Mouse (Mus musculus): ENCODE data around the gene Slc52a3.

The Slc52a3 gene

DNA sequence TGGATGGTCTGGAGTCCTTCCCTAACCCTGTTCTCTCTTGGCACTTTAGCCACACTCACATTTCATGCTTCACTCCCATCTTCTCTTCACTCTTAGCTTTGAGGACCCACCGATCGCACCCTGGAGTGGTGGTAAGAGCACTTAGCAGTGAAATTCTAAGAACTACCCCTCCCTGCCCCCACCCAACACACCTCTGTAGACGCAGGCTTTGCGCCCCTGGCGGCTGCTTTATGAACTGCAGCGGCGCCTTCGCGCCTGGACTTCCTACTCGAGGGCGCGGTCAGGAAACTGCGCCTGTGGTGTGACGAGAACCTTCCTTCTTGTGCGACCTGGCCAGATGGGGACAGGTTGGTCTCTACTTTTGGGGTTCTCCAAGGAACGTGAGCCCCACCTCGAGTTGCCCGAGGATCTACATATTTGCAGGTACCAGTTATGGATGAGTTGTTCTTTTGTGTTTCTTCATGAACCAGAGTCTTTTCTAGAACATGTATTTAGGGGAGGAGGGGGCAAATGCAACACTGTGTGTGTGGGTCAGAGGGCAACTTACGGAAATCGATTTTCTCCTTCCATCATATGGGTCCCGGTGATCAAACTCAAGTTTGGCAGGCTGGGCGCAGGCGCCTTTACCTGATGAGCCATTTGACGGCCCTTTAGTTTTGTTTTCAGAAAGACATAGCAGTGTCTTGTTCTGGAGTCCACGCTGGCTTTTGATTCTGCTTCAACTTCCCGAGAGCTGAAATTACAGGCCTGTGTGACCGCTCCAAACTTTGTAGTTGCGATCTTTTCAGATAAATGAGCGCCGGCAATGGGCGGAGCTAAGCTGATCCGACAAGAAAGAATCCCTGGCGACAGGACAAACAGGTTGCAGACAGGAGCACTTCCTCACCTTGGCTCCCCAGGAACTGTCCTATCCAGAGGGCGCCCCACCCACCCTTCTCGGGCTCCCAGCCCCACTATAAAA is at the start of gene Slc52a3:
TSS of gene Slc52a3 (plus strand) at position 283 of the 961 bp plus-strand sequence.
- in situ Hi-C loops (cut with MboI, MseI) = loop anchor here in 1 of 2 experiments (10.0 kb wide), 1 partner anchor 252 kb away; the partner anchor contains the start of gene Psmf1

DNA sequence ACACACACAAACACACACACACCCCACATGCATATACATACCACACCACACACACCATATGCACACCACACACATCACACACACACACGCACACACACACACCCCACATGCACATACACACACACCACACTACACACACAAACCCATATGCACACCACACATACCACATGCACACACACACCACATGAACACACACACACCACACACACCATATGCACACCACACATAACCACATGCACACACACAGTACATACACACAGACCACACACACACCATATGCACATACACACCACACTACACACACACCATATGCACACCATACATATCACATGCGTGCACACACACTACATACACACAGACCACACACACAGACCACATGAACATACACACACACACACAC is 48.7 kb upstream of the Slc52a3 start:
- in situ Hi-C loops (cut with MboI, MseI) = loop anchor here in 1 of 2 experiments (5.0 kb wide), 1 partner anchor 60 kb away; no protein-coding TSS in a partner anchor

DNA sequence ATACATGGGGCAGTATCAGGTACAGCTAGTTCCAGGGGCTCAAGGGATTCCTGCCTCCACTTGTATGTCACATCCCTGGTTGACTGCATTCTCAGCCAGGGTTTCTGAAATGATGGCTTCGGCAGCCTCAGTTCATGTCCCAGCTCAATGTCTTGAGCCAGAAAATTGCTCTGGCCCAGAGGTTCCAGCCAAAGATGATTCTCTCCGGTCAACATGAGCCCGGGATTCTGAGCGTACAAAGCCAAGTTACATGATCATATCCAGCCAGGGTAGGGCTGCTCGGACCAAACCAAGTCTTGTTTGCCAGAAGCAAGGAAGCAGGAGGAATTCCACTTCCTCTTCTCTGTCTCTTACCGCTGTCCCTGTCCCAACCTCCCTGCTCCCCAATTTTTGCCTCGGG is 48.0 kb upstream of the Slc52a3 start:
- in situ Hi-C loops (cut with MboI, MseI) = loop anchor here in 1 of 2 experiments (5.0 kb wide), 1 partner anchor 59 kb away; no protein-coding TSS in a partner anchor

- in situ Hi-C loops (cut with MboI, MseI) = loop anchor here in 1 of 2 experiments (5.0 kb wide), 1 partner anchor 58 kb away; no protein-coding TSS in a partner anchor
Measured at GRCm38 (mm10) chr2:151949082-151949774, 47.1 kb upstream of the Slc52a3 start.

GRCm38 (mm10) chr2:151953665-151954064 is 42.6 kb upstream of the Slc52a3 start:
- in situ Hi-C loops (cut with MboI, MseI) = loop anchor here in 1 of 2 experiments (25.0 kb wide), 1 partner anchor 1534 kb away; the partner anchor contains the start of gene 4930404H24Rik

DNA sequence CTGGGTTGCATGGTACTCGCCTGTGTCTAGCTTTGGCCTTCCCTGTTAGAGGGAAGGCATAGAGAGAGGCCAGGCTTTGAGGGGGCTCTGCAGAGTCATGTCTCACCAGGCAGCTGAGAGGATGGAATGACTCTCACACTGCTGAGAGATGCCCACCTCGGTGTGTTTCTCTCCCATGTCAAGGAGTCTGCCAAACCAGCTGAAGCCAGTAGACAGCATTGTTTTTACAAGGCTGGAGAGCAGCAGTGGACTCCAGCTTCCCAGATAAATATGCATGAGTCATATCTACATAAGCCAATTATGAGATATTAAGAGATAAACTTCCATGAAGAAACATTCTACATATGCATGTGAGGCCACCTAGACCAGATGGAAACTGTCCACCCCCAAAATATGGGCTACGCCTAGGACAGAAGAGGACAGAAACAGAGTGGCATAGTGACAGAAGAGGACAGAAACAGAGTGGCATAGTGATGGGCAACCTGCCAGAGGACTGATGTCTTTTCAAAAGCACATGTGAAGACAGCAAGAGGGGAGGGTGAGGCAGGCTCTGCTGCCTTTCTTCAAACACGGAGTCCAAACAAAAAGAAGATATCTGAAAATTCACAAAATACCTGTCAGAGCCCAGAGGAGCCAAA is 39.7 kb upstream of the Slc52a3 start:
- in situ Hi-C loops (cut with MboI, MseI) = loop anchor here in 1 of 2 experiments (25.0 kb wide), 1 partner anchor 1531 kb away; the partner anchor contains the start of gene 4930404H24Rik

- in situ Hi-C loops (cut with MboI, MseI) = loop anchor here in 1 of 2 experiments (25.0 kb wide), 1 partner anchor 1528 kb away; the partner anchor contains the start of gene 4930404H24Rik
Measured at GRCm38 (mm10) chr2:151959274-151959673, 37.0 kb upstream of the Slc52a3 start.

DNA sequence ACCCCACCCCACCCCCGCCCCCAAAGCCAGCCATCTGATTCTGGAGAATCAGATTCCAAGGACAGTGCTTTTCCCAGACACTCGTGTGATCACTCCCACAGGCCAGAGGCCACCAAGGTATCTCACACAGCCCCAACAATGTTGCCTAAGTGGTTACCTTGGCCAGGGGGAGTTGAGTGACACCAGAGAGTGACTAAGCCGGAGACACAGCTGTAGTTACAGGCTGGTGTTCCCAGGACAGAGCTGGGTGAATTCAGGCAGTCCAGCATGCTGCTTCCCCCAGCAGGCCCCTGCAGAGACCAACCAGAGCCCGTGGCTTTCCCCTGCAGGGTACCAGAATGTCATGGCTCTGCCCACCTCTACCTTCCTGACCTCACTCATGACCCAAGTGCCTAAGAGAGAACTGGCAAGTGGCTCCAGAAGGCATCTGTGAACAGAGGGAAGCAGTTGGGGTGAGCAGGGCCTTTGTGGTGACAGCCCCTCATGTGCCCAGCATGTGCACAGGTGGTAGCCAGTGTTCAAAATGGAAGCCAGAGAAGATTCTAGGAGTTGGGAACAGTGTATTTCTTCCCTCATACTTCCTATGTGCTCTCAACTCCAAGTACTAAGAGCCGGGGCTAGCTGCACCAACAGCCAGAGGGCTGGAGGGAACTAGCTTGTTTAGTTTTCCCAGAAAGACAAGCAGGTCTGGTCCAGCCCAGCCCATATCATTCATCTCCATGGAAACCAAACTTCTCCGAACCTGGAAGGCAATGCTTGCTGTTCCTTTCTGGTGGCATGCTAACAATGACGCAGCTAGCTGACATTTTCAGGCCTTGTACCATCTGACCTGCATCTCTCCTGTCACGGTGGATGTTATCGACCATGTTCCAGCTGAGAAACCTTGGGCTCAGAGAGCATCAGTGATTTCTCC is 34.8 kb upstream of the Slc52a3 start:
- in situ Hi-C loops (cut with MboI, MseI) = loop anchor here in 1 of 2 experiments (25.0 kb wide), 1 partner anchor 1526 kb away; the partner anchor contains the start of gene 4930404H24Rik

GRCm38 (mm10) chr2:151962474-151962873 is 33.8 kb upstream of the Slc52a3 start:
- in situ Hi-C loops (cut with MboI, MseI) = loop anchor here in 1 of 2 experiments (25.0 kb wide), 1 partner anchor 1525 kb away; the partner anchor contains the start of gene 4930404H24Rik

DNA sequence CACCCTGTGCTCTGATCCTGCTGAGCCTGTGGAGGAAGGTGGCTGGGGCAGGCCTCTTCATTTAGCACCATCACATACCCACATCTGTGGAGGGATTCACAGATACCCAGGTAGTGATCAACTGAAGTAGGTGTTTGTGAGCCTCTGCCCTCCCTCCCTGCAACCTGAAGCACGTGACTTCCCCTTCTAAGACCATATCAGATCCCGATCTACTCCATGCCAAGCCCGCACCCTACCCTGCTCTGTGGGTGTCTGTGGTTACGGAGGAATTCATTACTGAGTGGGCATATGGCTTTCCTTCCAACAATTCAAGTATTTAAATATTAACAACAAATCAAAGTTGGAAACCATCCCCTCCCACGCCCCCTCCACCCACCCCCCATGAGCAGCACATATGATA is 33.0 kb upstream of the Slc52a3 start:
- in situ Hi-C loops (cut with MboI, MseI) = loop anchor here in 1 of 2 experiments (25.0 kb wide), 1 partner anchor 1524 kb away; the partner anchor contains the start of gene 4930404H24Rik

- in situ Hi-C loops (cut with MboI, MseI) = loop anchor here in 1 of 2 experiments (25.0 kb wide), 1 partner anchor 1523 kb away; the partner anchor contains the start of gene 4930404H24Rik
Measured at GRCm38 (mm10) chr2:151964052-151964451, 32.3 kb upstream of the Slc52a3 start.

DNA sequence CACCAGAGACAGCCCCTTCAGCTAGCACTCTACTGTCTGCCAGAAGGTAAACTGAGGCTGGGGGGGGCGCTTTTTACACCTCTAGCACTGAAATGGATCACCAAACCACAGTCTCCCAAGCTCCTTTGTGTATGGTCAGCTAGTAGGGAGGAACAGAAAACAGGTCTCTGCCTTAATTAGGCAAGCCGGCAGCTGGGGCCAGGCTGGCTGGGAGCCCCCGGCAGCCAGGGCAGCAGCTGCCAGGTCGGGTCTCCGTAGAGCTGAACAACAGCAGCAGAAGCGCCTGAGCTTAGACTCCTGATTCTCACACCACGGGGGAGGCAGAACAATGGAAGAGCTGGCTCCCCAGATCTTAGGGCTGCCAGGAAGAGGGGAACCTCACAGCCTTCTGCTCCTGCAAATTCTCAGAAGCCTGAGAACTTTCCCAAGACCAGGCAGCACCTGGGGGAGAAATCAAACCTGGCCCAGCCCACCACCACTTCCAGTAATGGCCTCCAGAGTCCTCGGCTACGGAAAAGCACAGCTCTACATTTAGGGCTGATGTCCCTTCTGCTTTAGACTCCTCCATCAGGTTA is 29.0 kb upstream of the Slc52a3 start:
- in situ Hi-C loops (cut with MboI, MseI) = loop anchor here (5.0 to 25.0 kb wide), 2 partner anchors 435 to 1520 kb away; partner anchors contain the start of gene 4930404H24Rik (in 1 of the 2)

DNA sequence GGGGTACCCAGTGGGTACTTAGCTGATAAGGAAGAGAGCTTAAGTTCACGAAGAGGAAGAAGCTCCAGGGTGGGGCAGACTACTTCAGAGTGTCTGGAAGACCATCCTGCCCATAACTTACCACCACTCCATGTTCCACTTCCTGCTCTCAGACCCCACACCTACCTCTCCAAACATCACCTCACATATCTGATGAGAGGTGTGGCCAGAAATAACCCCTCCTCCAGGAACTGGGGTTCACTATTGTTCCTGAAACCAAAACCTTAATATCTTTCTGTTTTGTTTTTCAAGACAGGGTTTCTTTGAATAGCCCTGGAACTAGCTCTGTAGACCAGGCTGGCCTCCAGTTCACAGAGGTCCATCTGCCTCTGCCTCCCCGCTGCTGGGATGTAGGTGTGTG is 28.5 kb upstream of the Slc52a3 start:
- in situ Hi-C loops (cut with MboI, MseI) = loop anchor here (5.0 to 25.0 kb wide), 2 partner anchors 435 to 1520 kb away; partner anchors contain the start of gene 4930404H24Rik (in 1 of the 2)

- in situ Hi-C loops (cut with MboI, MseI) = loop anchor here (5.0 to 25.0 kb wide), 2 partner anchors 436 to 1519 kb away; partner anchors contain the start of gene 4930404H24Rik (in 1 of the 2)
Measured at GRCm38 (mm10) chr2:151968451-151968850, 27.9 kb upstream of the Slc52a3 start.

DNA sequence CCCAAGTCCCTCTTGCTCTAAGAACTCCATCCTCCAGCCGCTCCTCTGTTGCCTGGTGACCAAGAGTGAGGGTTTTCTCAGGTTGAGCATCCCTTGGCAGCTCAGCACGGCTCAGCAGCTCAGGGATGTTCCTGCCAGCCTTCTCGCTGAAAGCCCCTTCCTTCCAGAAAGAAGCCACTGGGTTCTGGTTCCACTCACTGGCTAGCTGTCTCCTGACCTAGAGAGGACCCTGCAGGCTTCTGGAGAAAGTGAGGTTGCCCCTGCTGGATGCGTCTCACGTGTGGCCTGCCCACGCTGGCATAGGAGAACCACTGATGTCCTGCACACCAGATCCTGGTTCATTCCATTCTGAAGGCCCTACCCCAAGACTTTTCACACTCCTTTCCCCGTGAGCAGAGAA is 27.3 kb upstream of the Slc52a3 start:
- in situ Hi-C loops (cut with MboI, MseI) = loop anchor here (5.0 to 25.0 kb wide), 2 partner anchors 437 to 1518 kb away; partner anchors contain the start of gene 4930404H24Rik (in 1 of the 2)

DNA sequence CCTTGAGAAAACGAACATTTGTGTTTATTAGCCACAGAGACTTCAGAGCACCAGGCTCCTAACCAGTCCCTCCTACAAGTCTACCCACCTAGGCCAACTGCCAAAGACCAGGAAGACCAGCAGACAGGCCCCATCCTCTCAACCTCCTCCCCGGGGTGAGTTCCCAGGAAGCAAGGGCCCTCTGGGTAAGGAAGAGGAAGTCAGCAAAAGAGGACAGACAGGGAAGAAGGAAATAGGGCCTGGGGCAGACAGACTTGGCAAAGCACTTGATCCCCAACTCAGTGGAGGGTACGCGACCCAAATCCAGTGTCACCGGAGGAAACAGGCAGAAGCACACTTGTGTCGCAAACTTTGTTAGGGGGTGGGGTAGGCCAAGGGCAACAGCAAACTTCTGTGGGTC is 26.9 kb upstream of the Slc52a3 start:
- in situ Hi-C loops (cut with MboI, MseI) = loop anchor here (5.0 to 25.0 kb wide), 2 partner anchors 437 to 1518 kb away; partner anchors contain the start of gene 4930404H24Rik (in 1 of the 2)

DNA sequence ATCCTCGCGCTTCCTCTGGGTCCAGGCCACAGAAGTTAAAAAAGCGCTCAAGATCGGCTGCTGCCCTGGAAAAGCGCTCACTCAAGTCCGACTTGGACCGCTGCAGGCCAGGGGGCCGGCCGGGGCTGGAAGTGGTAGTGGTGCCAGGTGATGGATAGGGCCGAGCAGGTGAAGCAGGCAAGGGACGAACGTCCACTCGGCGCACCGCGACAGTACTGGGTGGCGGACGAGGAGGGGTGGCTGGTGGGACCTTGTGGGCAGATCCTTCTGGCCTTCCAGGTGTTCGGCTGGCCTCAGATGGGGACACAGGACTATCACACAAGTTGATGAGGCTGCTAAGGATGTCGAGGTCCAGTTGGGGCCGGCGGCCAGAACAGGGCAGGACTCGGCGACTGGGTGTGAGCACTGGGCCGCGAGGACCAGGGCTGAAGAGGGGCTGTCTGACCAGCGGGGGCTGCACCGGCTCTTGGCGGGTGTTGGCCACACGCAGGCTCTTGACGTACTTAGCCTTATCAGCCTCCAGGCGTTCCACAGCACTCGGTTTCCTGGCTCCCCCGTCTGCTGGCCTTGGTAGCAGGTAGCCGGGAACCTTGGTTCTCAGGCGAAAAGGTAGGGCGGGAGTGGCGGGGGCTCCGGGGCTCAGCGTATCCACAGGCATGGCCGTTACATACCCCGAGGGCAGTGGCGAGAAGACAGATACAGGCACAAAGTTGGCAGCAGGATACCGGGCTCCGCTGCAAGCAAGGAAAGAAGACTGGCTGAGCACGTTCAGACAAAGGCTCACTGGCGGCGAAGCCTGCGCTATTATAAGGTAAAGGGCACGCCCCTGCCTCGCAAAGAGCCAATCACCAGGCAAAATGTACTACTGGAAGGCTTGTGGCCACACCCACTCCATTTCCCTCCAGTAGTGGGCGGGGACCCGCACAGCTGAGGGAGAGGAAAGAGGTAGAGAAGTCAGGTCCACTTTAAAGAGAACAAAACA is 25.8 kb upstream of the Slc52a3 start:
- in situ Hi-C loops (cut with MboI, MseI) = loop anchor here in 1 of 2 experiments (25.0 kb wide), 1 partner anchor 1517 kb away; the partner anchor contains the start of gene 4930404H24Rik
